Mouse (Mus musculus): Measurements from ENCODE around the gene Irgm2.
"Not testable (repeated sequence)": the region's sequence is repeated elsewhere in the genome, so short reads cannot be mapped to it uniquely, and the experiment has no call there.

The Irgm2 gene

DNA sequence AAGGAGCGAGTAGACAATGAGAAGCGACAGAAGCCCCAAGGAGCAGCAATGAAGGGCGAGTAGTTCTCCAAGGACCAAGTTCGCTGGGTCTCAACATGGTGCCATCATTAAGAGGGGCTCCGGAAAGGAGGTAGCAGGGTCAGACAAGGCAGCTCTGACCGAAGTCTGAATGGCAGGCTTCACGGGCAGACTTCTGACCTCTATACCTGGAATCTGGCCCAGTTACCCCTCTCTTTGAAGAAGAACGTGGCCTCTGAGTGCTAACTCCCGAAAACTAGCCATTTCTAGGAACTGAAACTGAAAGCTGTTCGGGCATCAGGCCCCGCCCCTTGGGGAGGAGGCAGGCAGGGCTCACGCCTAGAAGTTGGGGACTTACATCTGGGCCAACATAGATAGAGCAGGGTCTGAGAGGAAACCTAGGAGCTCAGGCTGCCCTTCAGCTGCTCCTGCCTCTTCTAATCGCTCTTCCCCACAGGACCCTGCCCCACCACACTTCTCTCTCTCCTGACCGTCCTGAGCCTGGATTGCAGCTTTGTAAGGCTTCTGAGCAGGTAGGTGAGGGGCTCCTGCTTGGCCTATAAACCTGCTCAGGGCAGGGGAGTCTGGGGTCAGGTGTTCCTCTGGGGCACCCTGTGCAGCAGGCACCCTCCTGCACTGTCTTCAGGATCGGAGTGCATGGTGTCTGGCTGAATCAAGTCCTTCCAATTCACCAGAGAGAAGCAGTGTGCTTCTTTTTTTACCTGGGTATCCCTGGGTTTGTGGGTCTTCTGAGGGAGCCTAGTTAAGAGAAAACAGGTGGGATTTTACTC, at the start of gene Irgm2, which contains the start of gene Igtp:
Gene Irgm2, plus strand, starts transcription at position 390 of the 809 bp plus-strand sequence.
Gene Igtp, plus strand, starts transcription at position 328 of the 809 bp plus-strand sequence.
- not testable (repeated sequence) for DNase-seq (ENCODE audit: low read depth)

DNA sequence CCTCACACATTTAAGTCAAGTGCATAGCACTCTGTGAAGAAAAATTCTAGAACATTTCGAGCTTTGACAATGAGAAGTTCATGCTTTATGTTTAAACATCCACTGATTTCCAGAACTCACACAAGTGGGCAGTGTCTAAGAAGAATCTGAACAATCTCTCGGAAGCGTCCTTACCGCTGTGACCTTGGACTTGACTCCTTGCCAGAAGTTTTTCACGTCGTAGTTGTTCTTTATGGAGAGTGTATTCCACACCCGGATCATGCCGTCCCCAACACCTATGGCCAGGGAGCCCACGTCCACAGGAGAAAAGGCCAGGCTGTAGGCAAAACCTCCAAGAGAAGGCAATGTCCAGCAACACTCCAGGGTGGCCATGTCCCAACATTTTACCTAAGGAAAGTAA, 44.0 kb upstream of the Irgm2 start:
- DNase-seq (ENCODE audit: low read depth), result no peak

DNA sequence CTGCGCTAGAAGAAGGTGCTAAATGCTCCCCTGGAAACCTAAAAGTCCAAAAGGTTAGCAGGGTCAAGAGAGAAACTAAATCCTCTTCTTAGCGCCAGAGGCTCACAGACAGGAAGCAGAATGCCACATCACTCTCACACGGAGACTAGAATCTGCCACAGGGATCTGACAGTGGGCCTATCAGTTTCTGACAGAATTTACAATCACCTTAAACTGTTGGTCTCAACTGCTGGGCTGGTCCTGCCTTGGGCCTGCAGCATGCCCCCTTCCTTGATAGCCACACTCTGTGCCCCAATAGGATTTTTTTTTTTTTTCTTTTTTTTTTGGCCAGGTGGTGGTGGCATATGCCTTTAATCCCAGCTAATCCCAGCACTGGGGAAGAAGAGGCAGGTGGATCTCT, 42.5 kb upstream of the Irgm2 start:
- DNase-seq (ENCODE audit: low read depth), result no peak

DNA sequence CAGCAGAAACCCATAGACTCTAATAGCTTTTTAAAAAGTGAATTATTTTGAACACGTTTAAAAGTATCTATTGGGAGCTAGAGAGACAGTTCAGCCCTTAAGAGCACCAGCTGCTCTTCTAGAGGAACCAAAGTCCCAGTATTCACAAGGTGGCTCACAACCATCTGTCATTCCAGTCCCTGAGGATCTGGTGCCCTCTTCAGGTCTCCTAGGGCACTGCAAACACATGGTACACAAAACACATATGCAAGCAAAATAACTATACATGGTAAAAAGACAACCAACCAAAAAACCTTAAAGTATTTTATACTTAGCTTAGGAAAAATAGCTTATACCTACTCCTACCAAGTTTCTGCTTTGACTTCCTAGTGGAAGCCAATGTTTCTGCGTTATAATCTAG, 34.3 kb upstream of the Irgm2 start:
- DNase-seq (ENCODE audit: low read depth), result peak; percentile 22

DNA sequence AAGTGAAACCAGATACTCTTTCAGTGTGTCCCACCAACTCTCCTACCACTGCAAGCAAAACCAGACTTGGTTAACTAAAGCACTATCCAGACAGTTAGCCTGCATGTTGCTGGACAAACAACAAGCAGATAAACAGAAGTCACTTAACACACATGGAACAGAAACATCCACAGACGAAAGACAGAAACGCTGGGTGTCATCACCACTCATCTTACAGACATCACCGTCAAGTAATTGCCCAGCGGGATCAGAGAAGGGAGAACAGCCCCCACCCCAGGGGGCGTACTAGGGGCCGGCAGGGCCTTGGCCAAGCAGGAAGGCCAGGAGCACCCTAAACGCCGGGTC, 31.6 kb upstream of the Irgm2 start:
- peak; percentile 23 for DNase-seq (ENCODE audit: low read depth)

DNA sequence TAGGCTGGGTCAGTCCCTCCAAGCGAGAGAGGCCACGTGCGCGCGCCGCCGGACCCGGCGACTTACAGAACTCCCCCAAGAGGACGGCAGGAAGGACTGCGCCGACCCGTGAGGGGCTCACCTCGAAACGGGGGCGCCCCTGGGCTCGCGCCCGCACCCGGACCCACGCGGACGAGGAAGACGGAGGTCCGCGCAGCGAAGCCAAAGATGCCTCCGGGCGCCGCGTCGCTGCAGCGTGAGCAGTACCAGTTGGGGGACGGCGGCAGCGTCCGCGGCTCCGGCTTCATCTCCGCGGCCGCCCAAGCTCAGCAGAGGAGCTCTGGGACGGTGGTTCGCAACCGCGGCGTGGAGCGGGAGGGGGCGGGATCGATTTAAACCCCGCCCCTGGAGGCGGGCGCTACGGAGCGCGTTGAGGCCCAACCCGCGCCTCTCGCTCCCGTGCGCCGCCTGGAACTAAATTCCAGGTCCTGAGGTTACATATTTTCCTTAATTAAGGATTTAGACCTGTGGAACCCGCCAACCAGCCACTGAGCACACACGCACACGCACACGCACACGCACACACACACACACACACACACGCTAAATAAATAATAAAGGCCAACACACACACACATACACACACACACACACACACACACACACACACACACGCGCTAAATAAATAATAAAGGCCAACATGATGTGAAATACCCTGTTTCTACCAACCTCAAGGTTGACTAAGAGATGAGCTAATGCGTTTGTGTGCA, 31.1 kb upstream of the Irgm2 start, which contains the start of gene Gemin5:
Gene Gemin5, minus strand, starts transcription at position 373 of the 749 bp plus-strand sequence.
- DNase-seq (ENCODE audit: low read depth), result peak; percentile 71

DNA sequence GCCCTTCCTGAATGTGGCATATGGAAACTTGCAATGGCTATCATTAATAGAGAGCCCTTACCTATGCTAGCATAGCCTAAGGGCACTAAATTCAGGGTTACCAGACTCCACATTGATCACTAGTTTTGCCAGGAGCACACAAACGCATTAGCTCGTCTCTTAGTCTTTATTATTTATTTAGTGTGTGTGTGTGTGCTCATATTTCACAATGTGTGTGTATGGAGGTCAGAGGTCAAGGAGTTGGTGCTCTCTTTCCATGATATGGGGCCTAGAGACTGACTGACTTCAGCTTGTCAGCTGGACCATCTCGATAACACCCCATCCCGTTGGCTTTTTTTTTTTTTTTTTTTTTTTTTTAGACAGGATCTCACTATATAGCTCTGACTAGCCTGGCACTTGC, 29.8 kb upstream of the Irgm2 start:
- DNase-seq (ENCODE audit: low read depth), result no peak

DNA sequence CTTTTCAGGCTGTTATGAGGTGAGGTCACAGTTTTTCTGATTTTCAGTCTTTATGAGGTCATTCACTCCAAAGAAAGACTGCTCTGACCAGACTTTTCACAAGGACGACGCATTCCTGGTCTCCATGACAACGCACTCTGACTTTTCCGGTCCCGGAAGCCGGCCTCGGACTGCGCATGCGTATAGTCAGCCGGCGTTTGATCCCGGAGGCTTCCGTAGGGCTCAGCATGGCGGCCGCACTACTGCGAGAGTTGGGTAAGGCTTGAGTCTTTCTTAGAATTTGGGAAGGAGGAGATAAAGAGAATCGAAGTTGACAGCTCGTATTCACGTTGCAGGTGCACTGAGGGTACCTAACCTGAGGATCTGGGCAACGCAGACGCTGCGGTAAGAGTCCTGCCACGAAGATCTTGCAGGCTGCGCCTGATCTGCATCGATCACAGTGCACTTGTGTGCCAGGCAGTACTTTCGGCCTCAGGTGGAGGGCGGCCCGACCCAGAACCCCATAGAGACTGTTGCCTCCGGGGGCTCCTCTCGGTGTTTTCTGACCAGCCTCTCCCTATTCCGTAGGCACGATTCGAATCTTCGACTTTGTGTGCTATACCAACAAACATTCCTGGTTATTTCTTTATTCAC, 27.8 kb upstream of the Irgm2 start, which contains the start of gene Mrpl22:
Gene Mrpl22, plus strand, starts transcription at position 203 of the 633 bp plus-strand sequence.
- peak; percentile 97 for DNase-seq (ENCODE audit: low read depth)

DNA sequence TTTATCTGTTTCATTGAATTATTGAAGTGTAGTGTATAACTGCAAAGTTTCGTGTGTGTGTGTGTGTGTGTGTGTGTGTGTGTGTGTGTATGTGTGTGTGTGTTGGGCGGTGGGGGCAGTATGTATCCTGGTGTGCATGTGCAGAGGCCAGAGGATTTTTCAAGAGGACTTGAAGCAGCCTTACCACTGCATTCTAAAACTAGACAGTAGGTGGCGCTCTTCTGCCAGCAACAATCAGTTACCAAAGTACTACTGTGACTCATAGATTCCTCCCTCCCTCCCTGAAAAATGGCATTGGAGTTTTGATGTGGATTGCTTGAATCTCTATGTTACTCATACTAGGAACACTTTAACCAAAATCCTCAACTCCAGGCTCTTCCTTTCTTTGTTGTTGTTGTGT, 19.9 kb upstream of the Irgm2 start:
- peak; percentile 85 for DNase-seq (ENCODE audit: low read depth)

DNA sequence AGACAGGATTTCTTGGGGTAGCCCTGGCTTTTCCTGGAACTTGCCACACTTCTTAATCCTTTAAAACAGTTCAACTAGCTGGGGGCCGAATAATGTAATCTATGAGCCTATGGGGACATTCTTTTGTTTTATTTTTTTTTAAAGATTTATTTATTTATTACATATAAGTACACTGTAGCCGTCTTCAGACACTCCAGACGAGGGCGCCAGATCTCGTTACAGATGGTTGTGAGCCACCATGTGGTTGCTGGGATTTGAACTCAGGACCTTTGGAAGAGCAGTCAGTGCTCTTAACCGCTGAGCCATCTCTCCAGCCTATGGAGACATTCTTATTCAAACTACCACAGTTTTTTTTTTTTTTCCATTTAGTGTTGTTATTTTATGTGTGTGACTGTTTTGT, 19.4 kb upstream of the Irgm2 start:
- not testable (repeated sequence) for DNase-seq (ENCODE audit: low read depth)

DNA sequence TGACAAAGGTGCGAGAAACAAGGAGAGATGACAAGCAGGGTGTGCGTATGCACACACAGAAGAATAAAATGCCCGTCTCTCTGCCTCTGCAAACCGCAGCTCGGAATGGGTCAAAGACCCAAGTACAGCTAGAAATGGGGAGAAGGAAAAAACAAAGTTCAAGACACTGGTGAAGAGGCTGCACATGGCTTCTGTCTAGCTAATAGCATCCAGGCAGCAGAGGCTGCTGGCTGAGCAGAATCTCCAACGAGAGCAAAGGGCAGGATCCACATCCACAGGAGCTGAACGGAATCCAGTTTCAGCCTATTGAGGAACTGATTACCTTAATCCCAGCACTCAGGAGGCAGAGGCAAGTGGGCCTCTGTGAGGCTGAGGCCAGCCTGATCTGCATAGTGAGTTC, 18.7 kb upstream of the Irgm2 start:
- no peak for DNase-seq (ENCODE audit: low read depth)

DNA sequence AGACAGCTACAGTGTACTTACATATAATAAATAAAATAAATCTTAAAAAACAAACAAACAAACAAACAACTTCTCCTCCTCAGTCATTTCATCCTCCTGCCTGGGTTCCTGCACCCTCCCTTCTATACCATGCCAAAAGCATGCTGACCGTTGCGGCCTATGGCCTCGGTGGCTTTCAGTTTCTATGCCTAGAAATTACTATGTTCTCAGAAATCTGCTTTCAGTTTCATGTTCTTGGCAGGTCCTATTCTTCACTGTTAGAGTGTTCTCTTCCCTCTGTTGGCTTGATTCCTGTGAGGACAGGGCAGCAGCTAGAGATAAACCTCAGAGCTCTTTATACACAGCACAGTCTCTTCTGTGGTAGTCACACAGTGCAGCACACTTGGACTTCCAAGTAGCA, 15.8 kb upstream of the Irgm2 start:
- DNase-seq (ENCODE audit: low read depth), result no peak

DNA sequence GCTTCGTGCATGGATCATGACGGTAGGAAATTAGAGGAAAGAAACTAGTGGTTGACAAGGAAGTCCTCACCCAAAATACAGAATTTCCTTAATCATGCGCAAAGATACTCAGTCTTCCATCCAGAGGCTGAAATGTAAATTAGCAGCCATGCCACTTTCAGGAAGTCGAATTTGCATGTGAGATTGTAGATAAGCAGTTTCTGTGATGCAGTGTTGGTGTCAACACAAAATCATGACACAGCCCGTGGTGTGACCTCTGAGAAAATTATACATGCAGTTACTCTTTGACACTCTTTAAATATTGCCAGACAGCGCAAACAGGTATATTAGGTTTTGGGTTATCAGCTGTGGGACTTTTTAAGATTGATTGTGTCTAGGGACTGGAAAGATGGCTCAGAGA, 9.7 kb upstream of the Irgm2 start:
- DNase-seq (ENCODE audit: low read depth), result no peak

DNA sequence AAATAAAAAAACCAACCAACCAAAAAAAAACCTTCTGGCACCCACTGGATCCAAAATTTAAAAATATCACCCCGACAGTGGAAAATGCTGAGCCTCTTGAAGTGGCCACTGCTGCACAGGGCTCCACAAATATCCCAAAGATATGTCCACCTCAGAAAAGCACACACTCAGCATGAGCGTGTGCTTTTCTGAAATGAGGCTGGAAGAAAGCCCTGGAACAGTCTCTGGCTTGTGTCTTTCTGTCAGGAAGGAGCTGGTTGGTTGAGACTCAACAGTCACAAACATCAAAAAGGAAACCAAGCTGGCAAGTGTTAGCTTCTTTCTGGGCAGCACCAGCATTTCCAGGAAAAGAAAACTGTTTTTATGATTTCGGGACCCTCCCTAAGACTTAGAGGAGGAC, 6.1 kb upstream of the Irgm2 start:
- DNase-seq (ENCODE audit: low read depth), result no peak

DNA sequence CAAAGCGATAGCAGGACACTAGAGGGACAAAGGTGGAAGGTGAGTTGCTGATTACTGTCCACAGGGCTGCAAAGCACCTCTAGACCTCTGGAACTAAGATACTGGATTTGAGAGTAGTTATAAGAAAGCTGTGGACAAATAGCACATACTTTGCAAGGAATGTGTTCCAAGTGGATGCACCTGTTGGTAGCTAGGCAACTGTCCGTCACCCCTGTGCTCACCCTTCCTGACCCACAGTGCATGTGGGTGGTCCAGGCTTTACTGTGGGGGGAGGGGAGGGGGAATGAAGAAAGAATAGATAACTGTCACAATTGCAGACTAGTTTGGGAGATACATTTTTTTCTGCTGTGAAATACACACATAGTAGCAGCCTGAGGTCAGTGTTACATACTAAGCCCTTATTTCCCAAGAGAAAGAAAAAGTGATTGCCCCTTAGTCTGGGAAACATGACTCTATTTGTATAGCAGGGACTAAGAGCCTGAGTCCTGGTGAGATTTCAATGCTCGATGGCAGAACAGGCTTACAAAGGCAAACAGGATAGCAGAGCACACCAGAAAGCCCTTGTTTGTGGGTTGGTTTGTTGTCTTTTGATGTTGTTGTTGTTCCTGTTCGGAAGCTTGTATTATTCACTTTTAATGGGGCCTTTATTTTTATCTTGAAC, 5.4 kb upstream of the Irgm2 start:
- no peak for DNase-seq (ENCODE audit: low read depth)

DNA sequence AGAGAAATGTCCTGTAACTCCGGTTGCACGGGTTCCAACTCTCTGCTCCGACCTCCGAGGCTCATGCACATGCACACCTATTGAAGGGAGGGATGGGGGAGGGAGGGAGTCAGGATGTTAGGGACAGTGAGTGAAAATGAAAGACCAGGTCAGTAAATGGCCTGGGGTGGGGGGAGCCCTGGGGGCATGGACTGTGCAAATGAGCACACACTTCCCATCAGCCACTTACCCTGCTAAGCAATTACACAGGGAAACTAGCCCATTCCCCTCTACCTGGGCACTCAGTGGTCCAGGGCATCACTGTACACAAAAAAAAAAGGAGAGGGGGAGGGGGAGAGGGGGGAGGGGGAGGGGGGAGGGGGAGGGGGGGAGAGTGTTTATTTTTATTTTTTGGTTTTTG, 755 bp upstream of the Irgm2 start:
- no peak for DNase-seq (ENCODE audit: low read depth)

DNA sequence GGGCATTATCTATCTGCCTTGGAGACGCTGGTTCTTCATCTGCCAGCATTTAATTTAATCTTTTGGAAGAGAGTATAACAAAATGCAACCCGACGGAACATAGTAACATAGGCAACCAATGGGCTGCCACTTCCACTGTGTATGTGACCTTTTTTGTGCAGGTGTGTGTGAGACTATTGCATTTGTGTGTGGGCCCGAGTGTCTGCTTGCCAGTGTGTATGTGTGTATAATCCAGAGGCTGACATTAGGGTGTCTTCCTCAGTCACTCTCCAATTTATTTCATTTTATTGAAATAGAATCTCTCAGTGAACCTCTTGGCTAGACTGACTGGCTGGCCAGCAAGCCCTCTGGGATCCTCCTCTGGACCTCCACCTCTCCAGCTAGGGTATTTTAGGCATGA, 808 bp downstream of the Irgm2 start:
- no peak for DNase-seq (ENCODE audit: low read depth)

DNA sequence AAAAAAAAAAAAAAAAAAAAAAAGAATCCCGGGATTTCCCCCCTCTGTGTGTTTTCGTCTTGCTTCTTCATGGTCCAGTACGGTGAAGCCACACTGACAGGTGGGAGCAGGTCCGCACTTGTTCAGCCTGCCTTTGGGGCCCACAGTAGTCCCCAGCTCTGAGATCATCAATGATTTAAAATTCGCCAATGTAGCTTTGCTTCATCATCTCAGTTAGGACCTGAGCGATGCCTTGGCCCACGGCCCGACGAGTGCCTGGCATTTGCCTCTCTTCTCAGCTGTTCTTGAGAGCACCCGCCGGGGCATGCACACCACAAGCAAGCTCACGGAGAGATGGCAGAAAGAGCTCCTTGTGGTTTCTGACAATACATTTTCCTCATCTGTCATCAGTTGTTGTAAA, 1.6 kb downstream of the Irgm2 start:
- DNase-seq (ENCODE audit: low read depth), result no peak

DNA sequence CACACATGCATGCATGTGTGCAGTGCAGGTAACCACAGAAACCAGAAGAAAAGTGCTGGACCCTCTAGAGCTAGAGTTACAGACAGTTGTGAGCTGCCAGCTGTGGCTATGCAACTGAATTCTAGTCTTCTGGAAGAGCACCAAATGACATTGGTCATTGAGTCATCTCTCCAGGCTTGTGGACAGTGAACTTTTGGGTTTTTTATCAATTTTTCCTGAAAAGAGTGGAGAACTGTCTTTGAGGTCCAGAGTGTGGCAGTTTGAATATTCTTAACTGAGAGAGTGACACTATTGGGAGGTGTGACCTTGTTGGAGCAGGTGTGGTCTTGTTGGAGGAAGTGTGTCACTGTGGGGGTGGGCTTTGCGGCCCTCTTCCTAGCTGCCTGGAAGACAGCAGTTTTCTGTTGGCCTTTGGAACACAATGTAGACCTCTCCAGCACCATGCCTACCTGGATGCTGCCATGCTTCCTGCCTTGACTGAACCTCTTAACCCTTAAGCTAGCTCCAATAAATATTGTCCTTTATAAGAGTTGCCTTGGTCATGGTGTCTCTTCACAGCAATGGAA, 11.0 kb downstream of the Irgm2 start:
- no peak for DNase-seq (ENCODE audit: low read depth)

DNA sequence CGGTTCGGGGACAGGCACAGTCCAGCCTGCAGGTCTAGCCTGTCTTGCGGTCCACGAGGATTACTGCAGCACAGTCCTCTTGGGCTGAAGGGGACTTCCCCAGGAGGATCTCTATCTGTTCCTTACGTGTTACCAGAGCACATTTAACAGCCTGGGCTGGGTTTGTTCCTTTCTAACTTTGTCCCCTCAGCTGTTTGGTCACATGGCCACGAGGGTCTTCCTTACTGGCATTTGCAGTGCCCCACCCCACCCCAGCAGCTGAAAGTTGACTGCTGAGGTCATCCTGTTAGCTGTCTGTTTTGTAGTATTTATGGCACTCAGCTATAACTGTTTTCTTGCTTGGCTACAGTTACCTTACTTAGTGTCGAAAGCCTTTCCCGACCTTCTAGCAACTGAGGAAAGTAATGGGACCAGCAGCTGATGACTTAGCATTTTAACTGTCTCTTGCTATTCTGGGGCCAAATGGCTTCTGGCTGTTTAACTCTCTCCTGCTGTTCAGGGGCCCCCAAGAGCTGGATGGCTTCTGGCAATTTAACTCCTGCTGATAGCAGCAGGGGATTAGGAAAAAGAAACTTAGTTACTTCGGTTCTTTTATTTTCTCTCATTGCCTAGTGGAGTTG, 11.8 kb downstream of the Irgm2 start:
- DNase-seq (ENCODE audit: low read depth), result no peak

DNA sequence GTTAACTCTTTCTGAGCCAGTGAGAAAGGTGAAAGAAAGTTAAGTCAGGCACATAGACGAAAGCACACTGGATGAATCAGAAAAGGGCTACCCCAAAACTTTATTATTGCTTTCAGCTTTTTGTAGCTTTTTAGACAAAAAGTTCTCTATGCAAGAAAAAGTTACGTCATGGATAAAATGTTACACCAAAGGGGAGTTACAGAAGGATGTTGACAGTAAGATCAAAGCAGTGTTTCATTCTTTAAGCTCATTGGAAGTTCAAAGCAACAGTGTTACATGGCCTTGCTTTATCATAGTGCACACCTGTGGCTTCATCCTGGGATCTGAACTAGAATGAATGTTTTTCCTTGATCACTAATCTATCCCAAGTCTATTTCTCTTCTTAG, 12.3 kb downstream of the Irgm2 start:
- no peak for DNase-seq (ENCODE audit: low read depth)
